Mouse (Mus musculus) neural tube, embryonic 11.5 days (tissue): ENCODE data around the gene Nos1ap. TPM values are rescaled to one million over a fixed set of nuclear protein-coding genes. Genes with fewer than 3 reads are reported as not detected.

Experiments
- ATAC-seq: fragments of 200-750 bp; cut with Nextera tagmentation; 2 replicates; pipeline ENCODE4 v1.8.0; 2017; ENCODE audit warnings: moderate number of reproducible peaks, mild to moderate bottlenecking, moderate TSS enrichment, moderate library complexity; ENCODE audit not compliant: insufficient read depth, low FRiP score, low TSS enrichment
- DNase-seq: peaks from one replicate; pipeline ENCODE4 v3.0.0-alpha.2; 2015; ENCODE audit warnings: low spot score
- H3K27ac ChIP-seq: fragments of 300-500 bp; sonication (generic); 2 replicates; pipeline ENCODE4 v1.5.1; 2014; ENCODE audit warnings: low read depth, mild to moderate bottlenecking, low read length
- H3K27me3 ChIP-seq: fragments of 300-500 bp; sonication (generic); 2 replicates; pipeline ENCODE4 v1.6.1; 2014; ENCODE audit warnings: mild to moderate bottlenecking, low read length, mixed read lengths; ENCODE audit not compliant: control insufficient read depth, insufficient read depth
- H3K36me3 ChIP-seq: fragments of 300-500 bp; sonication (generic); 2 replicates; pipeline ENCODE4 v1.6.1; 2014; ENCODE audit warnings: mild to moderate bottlenecking, low read length, moderate library complexity, mixed read lengths; ENCODE audit not compliant: control insufficient read depth, insufficient read depth
- H3K4me1 ChIP-seq: fragments of 300-500 bp; sonication (generic); 2 replicates; pipeline ENCODE4 v1.6.1; 2014; ENCODE audit warnings: low read length, mixed read lengths; ENCODE audit not compliant: control insufficient read depth, insufficient read depth
- H3K4me2 ChIP-seq: fragments of 300-500 bp; sonication (generic); 2 replicates; pipeline ENCODE4 v1.6.1; 2014; ENCODE audit warnings: low read depth, mild to moderate bottlenecking, moderate library complexity
- H3K4me3 ChIP-seq: fragments of 300-500 bp; sonication (generic); 2 replicates; pipeline ENCODE4 v1.5.1; 2014; ENCODE audit warnings: low read depth, low read length
- H3K9ac ChIP-seq: fragments of 300-500 bp; sonication (generic); 2 replicates; pipeline ENCODE4 v1.6.1; 2014; ENCODE audit warnings: mild to moderate bottlenecking, low read length
- H3K9me3 ChIP-seq: fragments of 300-500 bp; sonication (generic); 2 replicates; pipeline ENCODE4 v1.6.1; 2016; ENCODE audit warnings: low read length; ENCODE audit not compliant: control insufficient read depth
- WGBS: fragments of 180-500 bp; shearing (Covaris S2); extraction: QIAGEN DNeasy Blood & Tissue Kit; methylation state at CpG from one replicate; pipeline ENCODE4 v1.1.7; 2014; 5-methylcytosine and 5-hydroxymethylcytosine counted together
- polyA plus RNA-seq: library from polyadenylated mRNA; unstranded; fragments of >200 nt; fragmentation: Nextera tagmentation; extraction: Ambion mirVana; gene quantifications from 2 replicates; pipeline ENCODE4 v1.2.1, GENCODE M21; 2014

The Nos1ap gene
- polyA plus RNA-seq, 1 experiment from 2014 or later: 8.9 TPM

DNA sequence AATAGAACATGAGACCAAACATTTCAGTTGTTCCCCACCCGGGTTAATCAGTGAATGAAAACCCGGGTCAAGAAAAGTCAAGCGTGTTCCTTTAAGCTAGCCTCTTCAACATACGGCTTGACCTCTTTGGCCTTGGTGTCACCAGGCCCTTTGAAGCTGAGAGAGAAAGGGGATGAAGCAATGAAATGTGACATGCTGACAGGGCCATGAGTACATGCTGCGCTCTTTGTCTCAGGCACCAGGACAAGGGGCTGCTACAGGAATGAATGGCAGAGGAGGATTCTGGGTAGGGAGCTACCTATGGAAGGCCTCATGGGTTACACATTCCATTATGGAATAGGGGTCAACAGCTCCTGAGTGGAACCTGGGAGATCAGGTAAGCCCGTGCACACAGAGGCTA is 286.6 kb downstream of the Nos1ap start:
- WGBS: 55% methylated on average over 6 of the region's 6 CpGs
- H3K4me1 ChIP-seq: no peaks in the 10 kb centered on the region
- no peaks in the 10 kb centered on the region for H3K9me3 ChIP-seq
- ATAC-seq (no peak), DNase-seq (no peak)
- no peak overlapping the region for H3K27ac ChIP-seq
- no peaks in the 10 kb centered on the region for H3K27me3 ChIP-seq
- H3K9ac ChIP-seq: no peak overlapping the region
- no peaks in the 10 kb centered on the region; the same call in 1 of the 2 replicates for H3K36me3 ChIP-seq
- no peak overlapping the region for H3K4me2 ChIP-seq
- no peak overlapping the region for H3K4me3 ChIP-seq

- Histone ChIP-seq H3K9ac (no peak overlapping the region), H3K36me3 (no peaks in the 10 kb centered on the region; the same call in 1 of the 2 replicates), H3K27me3 (no peaks in the 10 kb centered on the region), H3K27ac (no peak overlapping the region), H3K9me3 (no peaks in the 10 kb centered on the region), H3K4me2 (no peak overlapping the region), H3K4me1 (no peaks in the 10 kb centered on the region), H3K4me3 (no peak overlapping the region)
- 76% methylated on average over 6 of the region's 6 CpGs for WGBS
- no peak for DNase-seq
- ATAC-seq: no peak
Measured at GRCm38 (mm10) chr1:170302456-170302855, 287.2 kb downstream of the Nos1ap start.

- Histone ChIP-seq H3K4me1 (no peaks in the 10 kb centered on the region), H3K4me2 (no peak overlapping the region), H3K27ac (no peak overlapping the region), H3K36me3 (no peaks in the 10 kb centered on the region; the same call in 1 of the 2 replicates), H3K9me3 (no peaks in the 10 kb centered on the region), H3K9ac (no peak overlapping the region), H3K4me3 (no peak overlapping the region), H3K27me3 (no peaks in the 10 kb centered on the region)
- DNase-seq: no peak
- ATAC-seq: no peak
- WGBS: 96% methylated on average over 9 of the region's 9 CpGs
Measured at GRCm38 (mm10) chr1:170301686-170302085, 288.0 kb downstream of the Nos1ap start.

DNA sequence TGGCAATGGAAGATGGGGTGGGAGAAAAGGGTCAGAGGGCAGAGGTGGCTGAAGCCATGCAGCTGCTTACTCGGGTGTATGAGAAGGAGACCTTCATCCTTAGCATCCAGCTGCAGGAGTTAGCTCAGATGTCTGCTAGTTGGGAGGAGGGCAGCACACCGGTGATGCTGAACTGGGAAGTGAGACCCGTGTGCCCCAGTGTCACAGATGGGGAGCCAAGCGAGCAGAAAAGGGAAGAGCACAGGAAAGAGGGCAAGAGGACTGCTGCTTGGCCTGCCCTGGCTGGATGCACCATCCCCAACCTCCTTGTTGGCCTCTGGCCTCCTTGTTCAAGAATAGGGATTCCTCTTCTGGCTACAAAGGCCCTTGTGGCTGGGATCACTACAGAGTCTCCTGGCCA is 290.2 kb downstream of the Nos1ap start:
- no peak overlapping the region for H3K9ac ChIP-seq
- no peaks in the 10 kb centered on the region for H3K9me3 ChIP-seq
- no peaks in the 10 kb centered on the region for H3K4me1 ChIP-seq
- 89% methylated on average over 4 of the region's 4 CpGs for whole genome bisulfite sequencing
- ATAC-seq: no peak
- DNase-seq: no peak
- no peaks in the 10 kb centered on the region; the same call in 1 of the 2 replicates for H3K36me3 ChIP-seq
- no peak overlapping the region for H3K4me3 ChIP-seq
- no peaks in the 10 kb centered on the region for H3K27me3 ChIP-seq
- H3K4me2 ChIP-seq: no peak overlapping the region
- H3K27ac ChIP-seq: no peak overlapping the region

- no peak overlapping the region for H3K9ac ChIP-seq
- H3K4me2 ChIP-seq: no peak overlapping the region
- no peaks in the 10 kb centered on the region for H3K9me3 ChIP-seq
- no peaks in the 10 kb centered on the region for H3K36me3 ChIP-seq
- H3K4me3 ChIP-seq: no peak overlapping the region
- ATAC-seq (no peak), DNase-seq (no peak)
- H3K4me1 ChIP-seq: no peaks in the 10 kb centered on the region
- WGBS: 77% methylated on average over 15 of the region's 15 CpGs
- H3K27ac ChIP-seq: no peak overlapping the region
- H3K27me3 ChIP-seq: no peaks in the 10 kb centered on the region
Measured at GRCm38 (mm10) chr1:170294786-170295570, 294.7 kb downstream of the Nos1ap start.

DNA sequence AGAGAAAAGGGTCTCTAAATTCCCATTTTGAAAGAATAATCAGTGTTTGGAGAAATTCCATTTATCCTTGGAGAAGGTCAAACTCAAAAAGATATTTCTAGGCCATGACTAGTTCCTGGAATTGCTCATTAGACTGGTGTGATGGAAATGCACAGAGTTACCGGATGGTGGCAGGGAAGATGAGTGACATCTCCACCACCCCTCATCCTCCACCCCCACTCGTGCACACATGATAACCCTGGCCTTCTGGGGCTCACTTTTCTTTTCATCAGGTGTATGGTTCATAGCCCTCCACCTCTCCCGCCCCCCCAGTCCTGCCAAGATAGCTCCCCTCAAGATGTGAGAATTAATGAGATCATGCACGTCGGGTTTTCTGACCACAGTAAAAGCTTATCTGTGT is 296.4 kb downstream of the Nos1ap start:
- Histone ChIP-seq H3K4me2 (no peak overlapping the region), H3K4me1 (no peaks in the 10 kb centered on the region), H3K36me3 (no peaks in the 10 kb centered on the region), H3K9ac (no peak overlapping the region), H3K27ac (no peak overlapping the region), H3K27me3 (no peaks in the 10 kb centered on the region), H3K9me3 (no peaks in the 10 kb centered on the region), H3K4me3 (no peak overlapping the region)
- DNase-seq (no peak), ATAC-seq (no peak)
- WGBS: 86% methylated on average over 5 of the region's 5 CpGs

DNA sequence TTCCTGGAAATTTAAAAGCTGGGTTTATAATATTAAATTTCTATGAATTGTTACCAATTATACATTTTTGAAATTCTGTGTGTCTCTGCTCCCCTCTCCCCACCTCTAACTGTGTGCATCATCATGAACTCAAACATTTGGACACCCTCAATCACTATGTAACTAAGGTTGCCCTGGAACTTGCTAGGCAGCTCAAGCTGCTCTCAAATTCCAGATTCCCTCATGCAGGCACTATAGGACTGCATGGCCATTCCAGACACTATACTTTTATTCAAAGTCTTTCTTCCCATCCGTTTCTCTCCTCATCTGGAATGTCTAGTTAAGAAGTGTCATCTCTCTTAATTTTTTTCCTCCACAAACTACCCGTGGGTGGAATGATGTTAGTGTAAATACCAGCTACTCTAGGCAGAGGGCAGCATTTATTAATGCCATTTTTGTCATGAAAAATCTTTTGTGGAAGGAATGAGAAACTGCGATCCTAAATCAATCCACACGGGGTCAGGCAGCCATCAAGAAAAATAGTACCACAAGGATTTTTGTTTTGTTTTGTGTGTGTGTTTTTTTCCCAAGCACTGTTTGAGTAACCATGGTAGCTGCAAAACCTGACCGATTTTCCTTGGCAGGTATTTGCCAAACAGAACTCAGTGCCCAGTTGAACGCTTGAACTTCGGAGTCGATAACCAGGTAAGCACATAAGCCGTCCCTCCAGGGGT is 297.3 kb downstream of the Nos1ap start:
- Histone ChIP-seq H3K4me3 (no peak overlapping the region), H3K9me3 (no peaks in the 10 kb centered on the region), H3K9ac (no peak overlapping the region), H3K4me1 (no peaks in the 10 kb centered on the region), H3K36me3 (no peaks in the 10 kb centered on the region), H3K27me3 (no peaks in the 10 kb centered on the region), H3K27ac (no peak overlapping the region), H3K4me2 (no peak overlapping the region)
- ATAC-seq: no peak; the same call in 1 of the 2 replicates
- peak; percentile 58 for DNase-seq
- 47% methylated on average over 9 of the region's 9 CpGs for WGBS

DNA sequence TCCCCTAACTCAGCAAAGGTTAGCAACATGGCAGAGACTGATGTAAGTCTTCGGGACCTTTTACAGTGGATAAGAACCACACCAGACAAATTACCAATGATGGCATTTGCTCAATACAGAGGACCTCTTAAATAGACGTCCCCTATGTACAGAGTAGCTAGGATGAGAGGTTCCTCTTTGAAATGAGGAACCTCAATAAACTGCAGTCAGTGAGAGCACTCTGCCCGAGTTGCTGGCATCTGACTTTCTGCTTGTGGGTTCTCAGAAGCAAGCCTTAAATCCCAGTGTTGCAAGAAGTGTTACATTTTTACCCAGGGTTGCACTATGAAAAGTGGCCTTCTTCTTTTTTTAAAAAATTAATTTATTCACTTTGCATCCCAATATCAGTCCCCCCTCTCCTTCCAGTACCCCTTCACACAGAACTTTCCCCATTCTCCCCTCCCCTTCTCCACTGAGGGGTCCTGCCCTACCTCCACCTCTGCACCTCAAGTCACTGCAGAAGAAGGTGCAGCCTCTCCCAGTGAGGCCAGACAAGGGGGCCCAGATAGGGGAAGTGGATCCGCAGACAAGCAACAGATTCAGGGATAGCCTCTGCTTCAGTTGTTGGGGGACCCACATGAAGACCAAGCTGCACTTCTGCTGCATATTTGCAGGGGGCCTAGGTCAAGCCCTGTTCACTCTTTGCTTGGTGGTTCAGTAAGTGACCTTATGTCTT is 307.1 kb downstream of the Nos1ap start:
- H3K4me1 ChIP-seq: no peaks in the 10 kb centered on the region
- DNase-seq: no peak
- no peaks in the 10 kb centered on the region for H3K27me3 ChIP-seq
- no peak overlapping the region for H3K27ac ChIP-seq
- H3K36me3 ChIP-seq: no peaks in the 10 kb centered on the region
- H3K4me2 ChIP-seq: no peak overlapping the region
- no peak for ATAC-seq
- H3K9ac ChIP-seq: no peak overlapping the region
- WGBS: 76% methylated on average over 4 of the region's 4 CpGs
- no peaks in the 10 kb centered on the region for H3K9me3 ChIP-seq
- H3K4me3 ChIP-seq: no peak overlapping the region
